Mouse (Mus musculus) ovary, adult 18-20 months (tissue): ENCODE data around the gene Tm4sf1.

ENCODE experiments used
- DNase-seq: peaks from one replicate; pipeline ENCODE4 v3.0.0; 2022; ENCODE audit warnings: low spot score, mixed read lengths

Tm4sf1 gene

DNA sequence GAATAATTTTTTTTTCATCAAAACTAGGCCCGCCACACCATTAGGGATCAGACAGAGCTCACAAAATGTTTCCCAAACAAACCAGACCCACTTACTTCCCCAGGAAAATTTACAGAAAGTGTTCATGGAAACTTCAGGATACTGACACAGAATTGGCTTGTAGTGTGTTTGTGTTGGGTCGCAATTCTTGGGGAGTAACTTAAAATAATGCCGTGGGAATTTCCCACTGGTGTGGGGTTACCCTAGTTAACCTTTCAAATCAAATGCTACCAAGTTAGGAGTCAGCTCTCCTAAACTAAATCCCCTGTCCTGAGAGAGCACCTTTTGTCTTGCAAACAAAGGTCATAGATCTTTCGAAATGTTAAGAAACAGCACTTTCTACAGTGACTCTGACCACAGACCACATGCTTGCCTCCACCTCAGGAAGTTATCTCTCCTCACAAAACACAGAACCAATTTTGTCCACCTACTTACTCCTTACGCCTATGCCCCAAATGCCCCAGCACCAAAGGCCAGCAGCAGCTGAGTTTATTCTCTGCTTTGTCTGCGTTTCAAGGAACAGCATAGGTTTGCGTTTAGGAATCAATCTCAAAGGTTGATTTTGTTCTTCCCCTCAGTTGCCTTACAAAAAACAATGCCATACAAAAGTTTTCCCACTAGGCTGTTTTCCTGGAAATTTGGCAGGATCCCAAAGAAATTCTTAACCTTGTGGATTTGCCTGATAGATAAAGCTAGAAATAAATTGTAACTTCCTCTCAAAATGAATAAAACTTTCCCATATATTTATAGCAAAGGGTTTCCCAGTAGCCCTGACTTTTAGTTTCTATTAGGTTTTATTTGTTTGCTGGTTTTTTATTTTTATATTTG, 13.7 kb downstream of the Tm4sf1 start:
- DNase-seq: no peak

DNA sequence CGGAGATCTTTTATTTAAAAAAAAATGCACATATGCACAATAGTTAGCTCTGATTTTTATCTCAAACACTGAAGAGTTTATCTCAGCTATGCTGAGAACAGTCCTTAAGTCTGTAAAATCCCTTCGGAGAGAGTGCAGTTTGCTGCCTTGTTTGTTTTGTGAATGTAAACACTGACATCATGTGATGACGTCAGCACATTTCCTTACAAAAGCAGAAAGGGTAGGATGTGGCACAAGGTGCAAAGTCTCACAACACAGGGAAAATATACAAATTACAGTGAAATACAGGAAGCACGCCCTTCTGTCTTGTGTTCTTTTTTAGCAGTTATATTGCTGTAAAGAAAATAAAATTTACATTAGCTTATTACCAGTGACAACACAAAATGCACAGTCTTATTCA, 14.3 kb downstream of the Tm4sf1 start:
- no peak for DNase-seq

DNA sequence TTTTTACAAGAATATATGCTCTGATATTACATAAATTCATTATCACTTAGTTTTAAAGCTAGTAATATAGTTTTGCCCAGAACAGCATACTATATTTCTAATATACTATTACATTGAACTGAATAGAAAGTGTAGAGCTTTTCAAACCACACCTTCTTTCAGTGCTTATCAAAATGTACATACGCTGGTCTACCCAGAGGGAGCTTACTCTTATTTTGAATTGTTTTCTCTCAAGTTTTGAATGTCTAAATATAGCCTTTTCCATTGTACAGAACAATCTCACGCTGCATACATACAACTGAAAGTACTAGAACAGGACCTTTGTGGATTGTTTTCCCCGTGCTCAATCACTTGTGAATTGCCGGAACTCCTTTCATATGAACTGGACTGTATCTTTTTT, 23.6 kb downstream of the Tm4sf1 start:
- no peak for DNase-seq

DNA sequence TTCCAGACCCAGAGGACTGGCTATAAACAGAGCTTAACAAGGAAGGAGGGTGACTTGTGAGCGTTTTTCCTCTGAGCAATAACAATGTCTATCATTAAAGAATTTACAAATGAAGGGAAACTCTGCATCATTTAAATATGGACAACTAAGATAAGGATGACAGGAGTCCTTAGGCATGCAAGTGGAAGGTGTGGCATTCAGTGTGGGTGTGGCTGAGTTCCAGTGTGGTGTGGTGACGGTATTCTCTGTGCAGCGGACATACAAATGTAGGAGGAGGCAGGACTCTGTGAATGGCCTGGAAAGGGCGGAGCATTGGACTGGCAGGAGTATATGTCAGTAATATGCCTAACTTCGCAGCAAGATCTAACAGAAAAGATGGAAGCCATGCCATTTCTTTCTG, 24.3 kb downstream of the Tm4sf1 start:
- DNase-seq: no peak

DNA sequence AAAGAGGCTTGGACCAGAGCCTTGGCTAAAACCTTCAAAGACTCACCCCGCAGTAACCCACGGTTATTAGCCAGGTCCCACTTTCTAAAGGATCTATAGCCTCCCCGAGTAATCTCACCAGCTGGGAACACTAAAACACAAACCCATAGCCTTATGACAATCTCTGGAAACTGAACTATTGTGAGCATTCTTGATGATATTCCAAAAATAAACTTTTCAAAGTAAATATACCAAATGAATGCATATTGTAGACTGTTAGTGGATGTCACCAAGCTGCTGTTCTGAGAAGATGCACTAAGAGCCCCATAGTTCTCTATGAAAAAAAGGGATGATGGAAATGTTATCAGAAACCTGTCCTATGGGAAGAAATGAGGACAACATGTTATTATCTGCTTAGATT, 25.0 kb downstream of the Tm4sf1 start:
- no peak for DNase-seq

DNA sequence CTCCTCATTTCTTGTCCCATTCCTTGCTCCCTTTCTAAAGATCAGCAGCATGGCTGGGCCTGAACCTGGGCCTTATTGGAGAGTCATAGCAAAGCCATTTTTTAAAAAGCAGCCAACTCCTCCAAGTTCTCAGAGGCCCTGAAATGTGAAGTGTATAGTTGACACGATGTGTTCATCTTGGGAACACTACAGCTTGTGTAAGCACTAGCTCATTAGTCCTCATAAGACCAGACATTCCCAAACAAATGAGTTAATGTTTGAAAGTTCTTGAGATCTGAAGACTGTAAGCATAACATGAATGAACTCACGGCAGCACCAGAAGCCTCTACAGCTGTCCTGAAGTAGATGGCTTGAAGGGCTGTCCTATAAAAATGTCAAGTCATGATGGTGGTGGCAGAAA, 32.8 kb downstream of the Tm4sf1 start:
- no peak for DNase-seq

DNA sequence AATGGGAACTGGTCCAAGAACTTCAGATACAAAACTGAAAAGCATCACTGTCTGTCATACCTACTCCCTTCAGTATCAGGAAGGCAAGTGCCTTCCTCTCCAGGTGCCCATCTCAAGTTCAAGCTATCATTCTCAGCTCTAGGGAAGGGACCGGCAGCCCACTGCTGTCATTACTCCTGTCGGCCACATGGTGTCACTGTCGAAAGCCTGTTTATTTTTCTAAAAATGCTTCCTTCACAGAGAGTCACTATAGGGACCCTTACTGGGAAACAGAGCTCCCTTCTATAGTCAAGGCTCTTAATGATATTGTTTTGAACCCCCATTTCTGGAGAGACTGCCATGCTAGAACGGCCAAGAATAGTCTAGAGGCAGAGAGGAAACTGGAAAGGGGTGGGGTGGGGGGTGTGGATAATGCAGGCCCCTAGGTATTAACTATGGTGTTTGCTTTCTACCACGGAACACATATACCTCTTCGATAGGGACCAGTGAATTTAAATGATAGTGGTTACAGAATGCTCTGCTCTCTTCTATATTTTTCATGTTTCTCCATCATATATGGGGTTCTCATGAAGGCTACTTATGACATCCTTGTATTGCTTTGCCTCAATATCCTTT, 34.1 kb downstream of the Tm4sf1 start:
- DNase-seq: no peak

DNA sequence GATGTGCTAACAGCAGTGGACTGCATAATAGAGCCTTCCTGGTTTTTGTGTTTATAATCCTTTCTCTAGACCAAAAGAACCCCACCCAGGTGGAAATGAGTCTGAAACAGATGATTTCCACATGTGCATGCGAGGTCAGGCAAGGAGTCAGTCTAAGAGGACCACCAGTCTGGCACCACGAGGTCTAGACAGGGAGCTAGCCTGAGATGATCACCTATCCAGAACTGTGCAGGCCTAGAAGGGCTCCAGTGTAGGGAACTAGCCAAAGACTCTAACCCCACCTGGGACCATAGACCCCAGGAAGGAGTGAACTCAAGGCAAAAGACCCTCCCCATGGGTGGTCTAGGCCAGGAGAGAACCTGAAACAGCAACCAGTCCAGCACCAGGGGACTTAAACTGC, 48.7 kb downstream of the Tm4sf1 start:
- no peak for DNase-seq

DNA sequence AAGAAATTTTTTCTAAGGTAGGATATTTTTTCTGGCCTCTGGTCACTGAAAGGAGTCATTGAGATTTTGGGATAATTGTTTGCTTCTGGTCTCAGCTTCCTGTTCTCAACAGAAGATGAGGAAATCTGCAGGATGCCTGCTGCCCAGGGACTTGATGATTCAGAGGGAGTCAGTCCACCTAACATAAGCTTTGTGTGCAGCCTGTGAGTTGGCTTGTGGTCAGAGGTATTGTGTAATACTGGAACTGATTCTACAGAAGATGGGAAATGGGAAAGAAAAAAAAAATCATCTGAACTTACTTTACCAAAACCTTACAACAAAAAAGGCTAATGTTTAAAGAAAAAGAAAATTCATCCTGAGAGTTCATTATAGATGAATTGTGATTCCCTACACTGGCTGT, 49.2 kb downstream of the Tm4sf1 start:
- no peak for DNase-seq

DNA sequence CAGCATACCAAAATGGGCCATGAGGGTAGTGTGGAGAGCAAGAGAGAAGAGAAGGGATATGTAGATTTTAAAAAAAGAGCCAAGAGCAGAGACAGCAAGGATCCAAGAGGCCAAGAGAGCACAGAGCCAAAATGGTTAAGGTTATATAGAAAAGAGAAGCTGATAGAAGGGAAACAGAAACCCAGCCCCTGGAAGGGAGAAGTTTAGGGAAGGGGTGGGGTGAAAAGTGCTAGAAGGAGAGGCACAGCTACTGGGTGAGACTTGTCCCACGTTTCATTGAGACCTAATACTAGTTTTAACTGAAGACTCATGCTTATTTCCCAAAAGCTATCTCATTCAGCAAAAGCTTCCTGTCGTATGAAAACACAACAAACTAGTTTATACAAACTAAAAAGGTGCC, 56.5 kb downstream of the Tm4sf1 start:
- DNase-seq: no peak
